Mouse (Mus musculus): ENCODE measurements at regions not wholly inside any gene's neighbourhood (a gene's known extent, or its start where the extent isn't known, plus 50 kb on each side); places are given as distances from the start of the nearest gene placed in this dataset.

- TF ChIP-seq ETS1 (IDR thresholded peaks at IDR 0.05; ENCODE audit: low read depth, low read length) (no peak), RAD21 (IDR thresholded peaks at IDR 0.05; ENCODE audit: low read depth, low read length) (no peak), MYC (IDR thresholded peaks at IDR 0.05; ENCODE audit: low read depth, low read length) (no peak), MAX (IDR thresholded peaks at IDR 0.05; ENCODE audit: low read length) (no peak), POLR2AphosphoS5 (IDR thresholded peaks at IDR 0.05; ENCODE audit: borderline replicate concordance, low read depth, low read length) (no peak), USF1 (IDR thresholded peaks at IDR 0.05; ENCODE audit: low read depth, low read length) (no peak), CTCF (IDR thresholded peaks at IDR 0.05 in 2 of 3, conservative IDR thresholded peaks at IDR 0.05 in 1 of 3; ENCODE audit: control insufficient read depth in 1 of 3, insufficient read depth in 1 of 3, low read depth in 2 of 3, low read length in 3 of 3, poor library complexity in 1 of 3, severe bottlenecking in 1 of 3) (peak in 2 of 3 experiments; percentile 9 to 14; a peak in 2 of 6 replicates), TCF12 (IDR thresholded peaks at IDR 0.05; ENCODE audit: low read depth, low read length) (no peak), TBP (IDR thresholded peaks at IDR 0.05; ENCODE audit: low read depth, low read length) (no peak)
These were observed 86.4 kb upstream of the Zfp64 start for GRCm38 (mm10) chr2:169041748-169042147.

All from MEL (cell line).